31 mouse cellular contexts compared by ENCODE assay signal in the genomic region with DNA sequence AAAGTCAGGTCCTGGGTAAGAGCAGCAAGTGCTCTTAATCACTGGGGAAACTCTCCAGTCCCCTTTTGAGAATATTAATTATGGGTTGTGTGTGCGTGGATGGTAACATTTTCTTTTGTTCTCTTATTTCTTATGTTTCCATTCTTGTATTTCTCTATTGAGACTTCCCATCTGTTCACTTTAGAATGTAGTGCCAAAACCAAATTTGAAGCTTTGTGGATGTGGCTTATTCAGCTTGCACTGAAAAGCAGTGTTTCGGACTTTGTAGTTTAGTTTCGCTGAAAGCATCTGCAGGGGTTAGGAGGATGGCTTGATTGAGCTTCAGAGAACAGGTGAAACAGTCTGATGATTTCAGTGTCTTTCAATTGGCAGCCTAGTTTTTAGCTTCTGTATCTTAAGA.
"Had no signal": no experiment of that assay in that cellular context is flagged by ENCODE, and none has a peak within 500 bp of the region (broad histone marks: within the 10 kb centered on the region; RNA-seq: fewer than 3 reads in every experiment).

No protein-coding gene starts in this region.

- DNase-seq: gastrocnemius, postnatal 14 days; gastrocnemius, postnatal 36 days; heart, adult 11 months; heart, adult 2 months; heart, postnatal 14 days; heart, postnatal 36 days; kidney, adult 18-20 months; kidney, adult 8-10 months; kidney, postnatal 25 days; kidney, postnatal 4 days; liver; liver, embryonic 13.5 days; liver, postnatal 0 days had no signal

- ATAC-seq: hindbrain, embryonic 16.5 days; inflammation-experienced regulatory T-cells, adult 6 months; intestine, embryonic 15.5 days; intestine, postnatal 0 days; liver, postnatal 0 days had no signal

- H3K36me3 ChIP-seq: heart, embryonic 15.5 days; hindbrain, embryonic 12.5 days; intestine, embryonic 15.5 days; limb, embryonic 12.5 days; liver, embryonic 13.5 days; liver, embryonic 15.5 days had no signal

- H3K9ac ChIP-seq: heart, embryonic 13.5 days; heart, embryonic 15.5 days; hindbrain, embryonic 12.5 days; hindbrain, embryonic 14.5 days; intestine, embryonic 15.5 days; kidney, embryonic 15.5 days; limb, embryonic 12.5 days; liver, embryonic 13.5 days; liver, embryonic 15.5 days; liver, postnatal 0 days had no signal

- H3K4me2 ChIP-seq: heart, embryonic 11.5 days; heart, embryonic 13.5 days; heart, embryonic 15.5 days; hindbrain, embryonic 12.5 days; hindbrain, embryonic 14.5 days; intestine, embryonic 15.5 days; kidney, embryonic 15.5 days; limb, embryonic 12.5 days; liver, embryonic 11.5 days; liver, embryonic 13.5 days; liver, embryonic 15.5 days had no signal

- H3K4me3 ChIP-seq: heart, adult 2 months; heart, embryonic 13.5 days; heart, embryonic 15.5 days; hindbrain, embryonic 10.5 days; hindbrain, embryonic 12.5 days; intestine, embryonic 15.5 days; kidney, embryonic 15.5 days; layer of hippocampus, adult 2 months; left cerebral cortex, adult 2 months; limb, embryonic 10.5 days; limb, embryonic 12.5 days; liver, embryonic 13.5 days; liver, embryonic 15.5 days had no signal

- H3K27ac ChIP-seq: heart, adult 2 months; heart, embryonic 13.5 days; heart, embryonic 15.5 days; hindbrain, embryonic 10.5 days; hindbrain, embryonic 12.5 days; hindbrain, embryonic 14.5 days; intestine, embryonic 15.5 days; kidney, embryonic 15.5 days; kidney, postnatal 0 days; left cerebral cortex, adult 2 months; limb, embryonic 10.5 days; limb, embryonic 12.5 days; liver, embryonic 13.5 days; liver, embryonic 15.5 days had no signal

- H3K4me1 ChIP-seq: heart, embryonic 13.5 days; heart, embryonic 15.5 days; hindbrain, embryonic 10.5 days; hindbrain, embryonic 12.5 days; intestine, embryonic 15.5 days; kidney, embryonic 15.5 days; limb, embryonic 10.5 days; limb, embryonic 12.5 days had no signal

- H3K9me3 ChIP-seq: heart, embryonic 13.5 days; heart, embryonic 15.5 days; hindbrain, embryonic 10.5 days; hindbrain, embryonic 12.5 days; intestine, embryonic 15.5 days; kidney, embryonic 15.5 days; limb, embryonic 10.5 days; limb, embryonic 12.5 days; liver, embryonic 13.5 days; liver, embryonic 15.5 days had no signal

- H3K27me3 ChIP-seq: heart, embryonic 13.5 days; heart, embryonic 15.5 days; hindbrain, embryonic 12.5 days; intestine, embryonic 15.5 days; kidney, embryonic 15.5 days; limb, embryonic 12.5 days; liver, embryonic 13.5 days; liver, embryonic 15.5 days had no signal
